Mouse (Mus musculus) CH12.LX (cell line): ENCODE measurements around the gene H2-M10.3. TPM values are rescaled to one million over a fixed set of nuclear protein-coding genes. Genes with fewer than 3 reads are reported as not detected.

Source experiments
- BHLHE40 ChIP-seq: IDR thresholded peaks from 2 replicates; pipeline ENCODE4 v1.6.1; 2011; ENCODE audit warnings: mild to moderate bottlenecking, low read depth, low read length, improper control_type of control experiment
- ELF1 ChIP-seq: IDR thresholded peaks from 2 replicates; pipeline ENCODE4 v1.6.1; 2014; ENCODE audit warnings: low read depth, mild to moderate bottlenecking, inconsistent platforms, low read length, improper control_type of control experiment
- KAT2A ChIP-seq: IDR thresholded peaks from 2 replicates; pipeline ENCODE4 v1.6.1; 2012; ENCODE audit warnings: low read length, improper control_type of control experiment, inconsistent platforms; ENCODE audit not compliant: insufficient replicate concordance
- MAFK ChIP-seq: IDR thresholded peaks from 2 replicates; pipeline ENCODE4 v1.6.1; 2011; ENCODE audit warnings: low read length, improper control_type of control experiment; ENCODE audit not compliant: insufficient replicate concordance
- MXI1 ChIP-seq: IDR thresholded peaks from 2 replicates; pipeline ENCODE4 v1.6.1; 2011; ENCODE audit warnings: mild to moderate bottlenecking, low read depth, low read length, improper control_type of control experiment
- MYC ChIP-seq: IDR thresholded peaks from 2 replicates; pipeline ENCODE4 v1.6.1; 2011; ENCODE audit warnings: low read depth, mild to moderate bottlenecking, improper control_type of control experiment, low read length
- POLR2AphosphoS2 ChIP-seq: IDR thresholded peaks from 2 replicates; pipeline ENCODE4 v1.6.1; 2011; ENCODE audit warnings: low read depth, low read length, improper control_type of control experiment
- SIN3A ChIP-seq: IDR thresholded peaks from 2 replicates; pipeline ENCODE4 v1.6.1; 2012; ENCODE audit warnings: low read length, improper control_type of control experiment, inconsistent platforms
- SMC3 ChIP-seq: IDR thresholded peaks from 2 replicates; pipeline ENCODE4 v1.6.1; 2011; ENCODE audit warnings: low read depth, low read length, improper control_type of control experiment
- ZKSCAN1 ChIP-seq: IDR thresholded peaks from 2 replicates; pipeline ENCODE4 v1.6.1; 2012; ENCODE audit warnings: low read depth, inconsistent platforms, low read length, improper control_type of control experiment, borderline replicate concordance
- ZNF384 ChIP-seq: IDR thresholded peaks from 2 replicates; pipeline ENCODE4 v1.6.1; 2012; ENCODE audit warnings: low read depth, low read length, improper control_type of control experiment, inconsistent platforms
- polyA plus RNA-seq: library from polyadenylated mRNA; unstranded; fragments of >175 nt; gene quantifications from 2 replicates; pipeline ENCODE4 v1.2.1, GENCODE M21; 2012; ENCODE audit warnings: low read depth; ENCODE audit not compliant: insufficient read length
- total RNA-seq, 2 experiments: library from RNA; depleted of rRNA; stranded (reverse); fragments of 300-350 nt in 1 of 2; fragments of >200 nt in 1 of 2; gene quantifications; 2 replicates each; pipeline ENCODE4 v1.2.3; 2012 to 2014

Gene H2-M10.3
- total and polyA plus RNA-seq, 3 experiments, result 0.13 TPM; not detected in 2

GRCm38 (mm10) chr17:36315041-36315688, 53.1 kb downstream of the H2-M10.3 start (continued):
- TF ChIP-seq MAFK (peak; percentile 100), KAT2A (0 out of 2 replicates have a peak, but pooled peaks have one; percentile 23), ELF1 (peak; percentile 88), POLR2AphosphoS2 (no peak; the same call in 1 of the 2 replicates), ZNF384 (no peak), ZKSCAN1 (no peak), SIN3A (0 out of 2 replicates have a peak, but pooled peaks have one; percentile 22), MXI1 (peak; percentile 54), SMC3 (no peak), MYC (peak; percentile 69; the same call in 1 of the 2 replicates), BHLHE40 (peak; percentile 84; the same call in 1 of the 2 replicates)

Other genes with a start within 250 kb of the H2-M10.3 start
- gene Gm19684, start 246.7 kb downstream of the H2-M10.3 start, total RNA-seq (2012; rRNA removed), result 0.34 and 0.55 TPM in 2 replicates
- gene Gm19684, start 246.7 kb downstream of the H2-M10.3 start, total RNA-seq (2014; rRNA removed), result 0.35 TPM in 1 of 2 replicates, not detected in the other
- 0.87 and 0.93 TPM in 2 replicates for gene Gm19684, start 246.7 kb downstream of the H2-M10.3 start, polyA plus RNA-seq
- gene Gm7030, start 239.0 kb downstream of the H2-M10.3 start, total RNA-seq (2012; rRNA removed), result not detected in 2 replicates
- gene Gm7030, start 239.0 kb downstream of the H2-M10.3 start, total RNA-seq (2014; rRNA removed), result not detected in 2 replicates
- not detected in 2 replicates for gene Gm7030, start 239.0 kb downstream of the H2-M10.3 start, polyA plus RNA-seq
- 0.25 and 0.38 TPM in 2 replicates for gene Gm8909, start 199.9 kb downstream of the H2-M10.3 start, total RNA-seq (2012; rRNA removed)
- not detected in 2 replicates for gene Gm8909, start 199.9 kb downstream of the H2-M10.3 start, total RNA-seq (2014; rRNA removed)
- gene Gm8909, start 199.9 kb downstream of the H2-M10.3 start, polyA plus RNA-seq, result 16.5 and 35.5 TPM in 2 replicates
- not detected in 2 replicates for gene H2-T3, start 178.1 kb downstream of the H2-M10.3 start, total RNA-seq (2012; rRNA removed)
- not detected in 2 replicates for gene H2-T3, start 178.1 kb downstream of the H2-M10.3 start, total RNA-seq (2014; rRNA removed)
- 0.74 and 1.3 TPM in 2 replicates for gene H2-T3, start 178.1 kb downstream of the H2-M10.3 start, polyA plus RNA-seq
- 53.8 and 59.7 TPM in 2 replicates for gene Rpp21, start 110.3 kb downstream of the H2-M10.3 start, total RNA-seq (2012; rRNA removed)
- 22.5 and 25.4 TPM in 2 replicates for gene Rpp21, start 110.3 kb downstream of the H2-M10.3 start, total RNA-seq (2014; rRNA removed)
- 44.2 and 50.5 TPM in 2 replicates for gene Rpp21, start 110.3 kb downstream of the H2-M10.3 start, polyA plus RNA-seq
- gene Trim39, start 96.2 kb downstream of the H2-M10.3 start, total RNA-seq (2012; rRNA removed), result 10.4 and 12.6 TPM in 2 replicates
- gene Trim39, start 96.2 kb downstream of the H2-M10.3 start, total RNA-seq (2014; rRNA removed), result 11.1 and 12.3 TPM in 2 replicates
- gene Trim39, start 96.2 kb downstream of the H2-M10.3 start, polyA plus RNA-seq, result 14.2 and 14.5 TPM in 2 replicates
- gene H2-M10.2, start 81.9 kb downstream of the H2-M10.3 start, total RNA-seq (2012; rRNA removed), result 6.0 and 7.0 TPM in 2 replicates
- not detected in 2 replicates for gene H2-M10.2, start 81.9 kb downstream of the H2-M10.3 start, total RNA-seq (2014; rRNA removed)
- 0.26 TPM in 1 of 2 replicates, not detected in the other for gene H2-M10.2, start 81.9 kb downstream of the H2-M10.3 start, polyA plus RNA-seq
- 16.7 and 21.4 TPM in 2 replicates for gene H2-M10.1, start 42.3 kb downstream of the H2-M10.3 start, total RNA-seq (2012; rRNA removed)
- gene H2-M10.1, start 42.3 kb downstream of the H2-M10.3 start, total RNA-seq (2014; rRNA removed), result 0.43 and 0.78 TPM in 2 replicates
- 0.66 and 1.5 TPM in 2 replicates for gene H2-M10.1, start 42.3 kb downstream of the H2-M10.3 start, polyA plus RNA-seq
- gene H2-M10.4, start 93.9 kb upstream of the H2-M10.3 start, total RNA-seq (2012; rRNA removed), result not detected in 2 replicates
- not detected in 2 replicates for gene H2-M10.4, start 93.9 kb upstream of the H2-M10.3 start, total RNA-seq (2014; rRNA removed)
- gene H2-M10.4, start 93.9 kb upstream of the H2-M10.3 start, polyA plus RNA-seq, result not detected in 2 replicates
- not detected in 2 replicates for gene H2-M11, start 178.7 kb upstream of the H2-M10.3 start, total RNA-seq (2012; rRNA removed)
- not detected in 2 replicates for gene H2-M11, start 178.7 kb upstream of the H2-M10.3 start, total RNA-seq (2014; rRNA removed)
- gene H2-M11, start 178.7 kb upstream of the H2-M10.3 start, polyA plus RNA-seq, result not detected in 2 replicates